Mouse (Mus musculus): ENCODE data around the gene Ovca2.

DNA sequence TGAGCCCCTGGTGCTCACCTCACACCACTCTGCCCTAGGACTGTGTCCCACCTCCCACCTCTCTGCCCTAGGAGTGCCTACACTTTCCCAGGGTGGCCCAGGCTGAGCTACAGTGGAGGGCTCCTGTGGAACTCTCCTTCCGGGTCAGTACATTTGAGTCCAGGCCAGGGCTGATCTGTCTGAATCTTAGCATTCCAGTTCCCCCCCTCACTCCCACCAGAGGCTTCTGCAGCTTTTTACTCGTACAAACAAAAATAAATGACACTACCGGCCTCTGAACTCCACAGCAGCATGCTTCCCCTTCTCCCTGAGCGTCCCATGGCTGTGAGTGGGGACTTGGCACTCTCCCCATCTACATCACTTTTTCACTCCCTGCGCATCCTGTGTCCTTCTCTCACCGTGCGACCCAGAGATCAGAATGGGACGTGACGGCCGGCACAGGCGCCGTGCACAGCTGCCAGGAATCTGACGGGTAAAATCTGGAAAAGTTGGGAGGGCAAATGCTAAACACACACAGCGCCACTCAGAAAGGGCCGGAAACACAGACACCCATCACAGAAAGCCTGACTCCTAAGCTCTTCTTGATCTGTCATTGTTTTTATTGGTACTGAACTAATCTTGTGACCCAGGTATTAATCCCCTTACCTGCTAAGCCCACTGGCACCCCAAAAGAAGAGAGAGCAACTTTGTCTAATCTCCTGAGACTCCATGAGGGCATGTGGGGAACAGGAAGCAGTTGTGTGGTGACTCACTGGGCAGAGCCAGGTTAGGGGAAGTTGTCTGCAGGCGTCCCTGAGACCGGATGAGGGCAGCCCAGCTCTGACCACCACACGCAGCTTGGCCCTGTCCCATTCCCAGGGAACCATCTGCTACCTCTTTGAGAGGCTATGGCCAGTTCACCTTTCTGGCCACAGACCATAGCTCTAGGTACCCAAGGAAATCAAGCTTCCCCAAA lies 25.8 kb downstream of the Ovca2 start:
- TF ChIP-seq CTCF (IDR thresholded peaks at IDR 0.05; ENCODE audit: extremely low read depth, insufficient read depth, low read length) (no peak), POLR2A (IDR thresholded peaks at IDR 0.05; ENCODE audit: extremely low read depth, insufficient read depth, low read length) (no peak)
